23 mouse cellular contexts compared by ENCODE assay signal in genomic region chr19:23643819-23644218, GRCm38 (mm10). TPM values are rescaled to one million over a fixed set of nuclear protein-coding genes. Genes with fewer than 3 reads are reported as not detected.
"Had no signal": no experiment of that assay in that cellular context is flagged by ENCODE, and none has a peak within 500 bp of the region (broad histone marks: within the 10 kb centered on the region; RNA-seq: fewer than 3 reads in every experiment).

No protein-coding gene starts in this region.

- ATAC-seq: lung, postnatal 0 days; midbrain, embryonic 16.5 days had no signal

- H3K4me2 ChIP-seq: lung, embryonic 14.5 days; midbrain, embryonic 12.5 days; neural tube, embryonic 13.5 days; neural tube, embryonic 15.5 days had no signal

- H3K27me3 ChIP-seq: midbrain, embryonic 12.5 days; neural tube, embryonic 13.5 days; neural tube, embryonic 15.5 days had no signal

- H3K36me3 ChIP-seq: midbrain, embryonic 10.5 days; midbrain, embryonic 12.5 days; neural tube, embryonic 13.5 days; neural tube, embryonic 15.5 days had no signal

- H3K9me3 ChIP-seq: midbrain, embryonic 10.5 days; midbrain, embryonic 12.5 days; neural tube, embryonic 13.5 days; neural tube, embryonic 15.5 days had no signal

- H3K4me3 ChIP-seq: midbrain, embryonic 10.5 days; midbrain, embryonic 12.5 days; myocyte; neural tube, embryonic 13.5 days; neural tube, embryonic 15.5 days had no signal

- H3K4me1 ChIP-seq: midbrain, embryonic 10.5 days; midbrain, embryonic 12.5 days; neural tube, embryonic 13.5 days; neural tube, embryonic 15.5 days had no signal

- H3K9ac ChIP-seq: lung, embryonic 14.5 days; midbrain, embryonic 12.5 days; neural tube, embryonic 13.5 days; neural tube, embryonic 15.5 days had no signal

- DNase-seq: lung, adult 18-20 months; lung, embryonic 14.5 days; lung, postnatal 4 days; midbrain, embryonic 14.5 days; retina, postnatal 1 day; right cerebral cortex, adult 18-20 months; right cerebral cortex, postnatal 25 days; right cerebral cortex, postnatal 4 days; spleen, adult 18-20 months; thymus, adult 18-20 months; thymus, postnatal 14 days; thymus, postnatal 36 days had no signal

- H3K27ac ChIP-seq: midbrain, embryonic 10.5 days; midbrain, embryonic 12.5 days; neural tube, embryonic 13.5 days; neural tube, embryonic 15.5 days had no signal

RNA-seq across cellular contexts. Expression of gene 1700028P14Rik, which starts 8.8 kb away (rescaled TPM):
- polyA plus RNA-seq: liver, embryonic 16.5 days; lung, embryonic 14.5 days; midbrain, embryonic 12.5 days; myocyte; neural tube, embryonic 11.5 days; small intestine, adult 2 months; stomach, embryonic 14.5 days had no signal
